Mouse (Mus musculus): ENCODE results near the gene Wtip.
A peak's percentile ranks its signal among the peaks of the same experiment; 100 is the strongest.
"Not testable (repeated sequence)": the region's sequence is repeated elsewhere in the genome, so short reads cannot be mapped to it uniquely, and the experiment has no call there.

The Wtip gene

DNA sequence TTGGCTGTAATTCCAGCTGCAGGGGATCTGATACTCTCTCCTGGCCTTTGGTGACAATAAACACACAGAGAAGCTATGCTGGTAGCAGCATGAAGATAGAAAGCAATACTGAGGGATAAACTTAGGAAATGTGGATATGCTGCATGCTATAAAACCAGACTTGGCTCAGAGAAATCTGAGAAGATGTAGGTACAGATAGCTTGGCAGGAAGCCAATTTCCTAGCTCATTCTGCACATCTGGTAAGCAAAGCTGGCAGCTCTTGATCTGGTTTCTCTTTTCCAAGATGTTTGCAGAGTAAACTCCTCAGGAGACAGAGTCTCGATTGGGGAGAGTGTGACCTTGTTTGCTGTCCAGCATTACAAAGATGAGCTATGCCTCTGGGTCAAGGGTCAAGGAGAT lies 12.4 kb downstream of the Wtip start:
- peak; percentile 63 for DNase-seq (ENCODE audit: low read depth, low spot score)

DNA sequence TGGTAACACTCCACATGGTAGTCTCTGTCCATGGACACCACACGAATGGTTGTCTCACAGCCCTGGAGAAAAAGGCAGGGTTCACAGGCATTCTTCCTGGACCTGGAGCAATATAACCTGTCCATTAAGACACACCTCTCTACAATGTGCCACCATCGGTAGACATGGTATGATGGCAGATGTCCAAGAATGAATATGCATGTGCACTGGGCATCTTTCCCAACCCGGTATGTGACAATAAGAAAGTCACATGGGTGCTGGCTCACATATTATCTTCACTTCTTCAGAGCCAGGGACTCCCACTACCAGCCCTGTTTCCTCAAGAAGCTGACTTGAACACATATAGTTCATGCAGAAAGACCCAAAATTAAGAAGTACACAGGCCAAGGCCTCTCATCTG lies 16.5 kb downstream of the Wtip start:
- no peak for DNase-seq (ENCODE audit: low read depth, low spot score)

DNA sequence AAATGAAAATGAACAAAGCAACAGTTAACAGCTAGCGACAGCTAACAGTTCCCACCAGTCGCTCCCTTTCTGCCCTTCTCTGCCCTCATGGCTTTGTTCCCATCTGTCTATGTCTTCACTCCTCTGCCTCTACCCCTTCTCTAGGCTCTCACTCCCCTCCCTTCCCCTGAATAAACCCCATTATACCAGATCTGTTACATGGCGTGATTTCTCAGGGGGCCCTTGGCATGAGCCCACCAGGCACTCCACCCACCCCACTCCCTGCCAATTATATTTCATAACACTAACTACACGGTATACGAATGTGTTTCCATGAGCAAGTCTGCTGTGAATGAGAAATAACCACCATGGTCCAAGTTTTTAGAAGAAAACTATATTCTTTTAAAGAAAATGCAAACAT lies 23.9 kb downstream of the Wtip start:
- no peak for DNase-seq (ENCODE audit: low read depth, low spot score)

DNA sequence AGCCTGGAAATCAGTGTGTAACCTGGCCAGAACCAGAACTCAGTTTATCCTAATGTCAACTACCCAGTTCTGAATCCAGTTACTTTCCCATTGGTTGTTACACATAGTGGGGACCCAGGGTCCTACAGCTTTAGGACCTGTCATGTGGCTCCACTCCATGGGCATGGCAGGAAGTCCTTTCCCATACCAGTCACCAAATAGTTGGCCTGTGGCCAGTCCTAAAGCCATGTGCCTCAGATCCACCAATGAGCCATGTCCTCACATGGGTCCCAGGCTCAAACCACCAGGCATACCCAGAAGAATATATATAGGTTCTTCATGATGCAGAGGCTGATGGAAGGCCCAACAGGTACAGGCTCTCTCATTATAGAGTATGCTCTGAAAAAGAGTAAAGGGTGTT lies 31.8 kb downstream of the Wtip start:
- no peak for DNase-seq (ENCODE audit: low read depth, low spot score)

DNA sequence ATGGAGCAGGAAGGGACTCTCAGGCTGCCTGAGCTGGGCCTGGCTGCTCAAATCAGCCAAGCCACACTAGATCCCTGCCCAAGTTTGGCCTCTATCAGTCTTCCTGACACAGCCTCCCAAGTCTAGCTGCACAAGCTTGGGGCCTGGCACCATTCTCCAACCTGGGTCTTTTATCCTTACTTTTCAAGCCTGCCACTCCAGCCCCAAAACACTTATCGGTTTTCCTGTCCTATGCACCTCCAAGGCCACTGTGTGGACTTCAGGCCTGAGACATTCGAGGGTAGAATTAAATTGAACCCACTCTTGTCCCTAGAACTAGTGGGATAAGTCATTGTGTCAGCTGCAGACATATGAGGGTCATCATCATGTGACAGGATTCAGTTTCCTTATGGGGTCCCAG lies 33.1 kb downstream of the Wtip start:
- no peak for DNase-seq (ENCODE audit: low read depth, low spot score)

DNA sequence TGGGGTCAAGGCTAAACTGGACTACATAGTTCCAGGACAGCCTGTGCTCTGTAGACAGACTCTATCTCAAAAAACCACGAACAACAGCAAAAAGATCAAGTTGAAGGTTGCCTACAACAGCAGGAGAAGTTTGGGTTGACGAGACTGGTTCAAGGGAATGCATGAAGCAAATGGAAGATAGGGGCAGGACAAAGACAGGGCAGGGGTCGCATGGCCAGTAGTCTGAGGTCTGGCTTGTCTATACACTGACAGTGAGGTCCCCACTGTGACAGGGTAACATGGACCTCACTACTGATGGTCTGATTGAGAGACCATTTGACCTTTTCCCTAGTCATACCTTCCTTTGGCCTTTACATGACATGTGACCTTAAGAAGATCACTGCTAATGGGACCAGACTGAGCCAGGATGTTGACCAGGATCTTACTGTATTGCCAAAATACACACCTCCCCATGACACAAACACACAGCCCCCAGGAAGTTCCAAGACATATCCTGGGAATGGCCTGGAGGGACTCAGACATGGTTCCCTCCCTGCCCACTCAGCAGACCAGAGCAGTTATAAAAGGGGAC lies 38.1 kb downstream of the Wtip start, which contains the start of gene Scgb1b30:
TSS of gene Scgb1b30 (plus strand) at position 521 of the 571 bp plus-strand sequence.
- no peak for DNase-seq (ENCODE audit: low read depth, low spot score)

DNA sequence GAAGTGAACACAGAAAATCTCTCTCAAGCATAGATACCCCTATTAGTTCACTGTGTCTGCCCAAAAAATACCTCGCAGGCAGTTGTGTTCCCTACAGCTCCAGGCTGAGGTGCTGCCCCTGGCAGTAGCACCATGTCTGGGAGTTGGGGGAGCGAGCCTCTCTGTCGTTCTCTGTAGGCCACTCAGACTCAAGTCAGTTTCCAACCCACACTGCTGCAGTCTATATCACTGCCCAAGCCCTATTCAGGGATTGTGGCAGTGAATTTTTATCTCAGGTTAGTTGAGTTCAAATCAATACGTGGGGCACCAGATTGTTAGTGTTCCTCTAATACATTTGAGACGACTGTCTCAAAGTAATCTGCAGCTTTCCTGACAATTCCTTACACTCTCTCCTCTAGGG lies 64.9 kb downstream of the Wtip start:
- DNase-seq (ENCODE audit: low read depth, low spot score) = not testable (repeated sequence)

All from 3T3-L1 (cell line).